Mouse (Mus musculus) fibroblast of lung, adult 2 months (primary cell): Measurements from ENCODE around the gene Nrbp1.

Experiments used
- DNase-seq: peaks from one replicate; pipeline ENCODE4 v3.0.0-alpha.2; 2011; ENCODE audit warnings: low read depth

Nrbp1 gene

DNA sequence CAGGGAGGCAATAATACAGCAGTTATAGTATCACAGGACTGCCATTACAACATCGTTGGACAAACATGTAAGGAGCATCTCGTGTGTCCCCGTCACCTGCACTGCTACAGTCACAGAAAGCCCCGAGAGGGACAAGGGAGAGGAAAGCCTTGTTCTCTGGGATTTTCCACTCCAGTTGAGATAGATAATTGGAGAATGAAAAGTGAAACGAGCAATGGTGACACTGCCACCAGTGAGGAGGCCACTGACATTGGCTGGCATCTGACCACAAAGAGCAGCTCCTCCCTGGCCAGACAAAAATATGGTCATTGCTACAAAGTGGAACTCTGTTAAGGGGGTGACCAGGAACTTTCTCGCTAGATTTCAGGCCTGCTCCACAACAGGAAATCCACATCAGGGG is 27.0 kb downstream of the Nrbp1 start:
- DNase-seq, result no peak

DNA sequence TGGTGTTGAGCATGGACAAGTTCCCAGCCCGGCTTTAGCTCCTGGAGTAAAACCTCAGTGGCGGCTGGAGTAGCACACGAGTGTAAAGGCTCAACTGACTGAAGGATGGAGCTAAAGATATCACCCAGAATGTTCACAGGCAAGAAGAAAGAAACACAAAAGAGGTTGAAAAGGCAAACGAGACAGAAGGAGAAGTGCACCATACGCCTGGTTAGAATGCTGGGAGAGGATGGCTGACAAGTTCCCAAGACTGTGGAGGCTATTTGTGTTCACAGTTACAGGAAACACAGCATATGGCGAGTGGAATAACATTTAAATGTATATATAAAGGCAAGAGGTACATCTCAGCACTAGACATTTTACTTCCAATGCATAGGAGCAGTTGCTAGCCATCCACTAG is 32.4 kb downstream of the Nrbp1 start:
- DNase-seq, result no peak

DNA sequence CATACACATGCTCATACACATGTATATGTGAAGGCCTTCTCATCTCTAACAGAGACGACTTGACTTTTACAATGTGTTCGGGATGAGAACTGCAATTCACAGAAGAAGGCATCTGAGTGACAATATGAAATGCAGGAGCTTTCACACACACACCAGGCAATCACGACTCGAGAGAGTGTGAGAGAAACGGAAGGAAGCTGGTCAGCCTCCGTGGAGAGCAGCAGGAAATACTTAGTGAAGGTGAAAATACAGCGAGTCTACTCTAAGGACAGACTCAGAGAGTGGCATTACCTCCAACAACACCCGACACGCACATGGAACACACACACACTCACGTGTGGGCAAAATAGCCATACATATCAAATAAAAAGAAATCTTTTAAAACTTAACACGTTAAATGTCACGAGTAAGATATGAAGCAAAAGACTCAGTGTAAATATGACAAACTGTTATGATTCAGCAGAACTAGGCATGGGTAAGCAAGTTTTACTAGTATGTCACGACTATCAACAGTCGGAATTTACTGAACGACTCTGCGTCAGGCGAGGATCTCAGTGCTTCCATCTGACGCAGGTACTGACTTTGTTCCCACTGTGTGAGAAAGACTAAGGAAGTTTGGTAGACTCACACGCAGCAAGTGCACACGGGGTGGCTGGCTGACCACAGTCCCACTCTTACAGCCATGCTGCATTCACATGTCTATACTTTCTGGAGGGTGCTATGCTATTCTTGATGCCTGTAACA is 38.8 kb downstream of the Nrbp1 start:
- no peak for DNase-seq

DNA sequence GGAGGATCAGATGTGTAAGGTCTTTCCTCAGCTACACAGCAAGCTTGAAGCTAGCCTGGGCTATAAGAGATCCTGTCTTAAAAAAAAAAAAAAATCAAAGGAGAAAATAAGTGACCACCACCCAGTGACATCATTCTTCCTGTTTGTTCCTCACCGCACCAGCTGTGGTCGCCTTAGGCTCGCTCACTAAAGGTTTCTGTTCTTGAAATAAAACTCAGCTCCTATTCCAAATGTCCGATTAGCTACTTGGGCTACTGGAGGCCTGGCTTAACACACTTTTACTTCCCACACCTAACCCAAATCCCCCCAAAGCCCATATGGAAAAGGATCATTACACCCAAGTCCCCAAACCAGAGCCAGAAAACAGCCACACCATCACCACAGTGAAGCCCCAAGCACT is 47.6 kb downstream of the Nrbp1 start:
- no peak for DNase-seq

DNA sequence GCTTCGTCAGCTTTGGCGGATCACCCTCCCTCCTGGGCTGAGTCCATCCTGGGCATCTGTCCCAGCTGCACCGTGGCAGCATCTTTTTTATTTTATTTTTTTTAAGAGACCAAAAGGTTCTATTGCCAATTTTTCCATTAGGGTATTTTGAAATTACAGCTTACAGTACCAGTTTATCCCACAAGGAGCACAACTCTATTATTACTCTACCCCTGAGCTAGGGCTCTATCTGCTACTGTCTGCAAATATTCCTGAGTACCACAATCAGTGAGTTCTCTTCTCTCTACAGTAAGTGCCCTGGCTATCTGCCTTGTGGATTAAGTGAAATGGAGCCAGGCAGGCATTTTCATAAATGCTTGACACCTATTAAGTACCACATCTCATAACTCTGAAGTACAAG is 48.0 kb downstream of the Nrbp1 start:
- no peak for DNase-seq

DNA sequence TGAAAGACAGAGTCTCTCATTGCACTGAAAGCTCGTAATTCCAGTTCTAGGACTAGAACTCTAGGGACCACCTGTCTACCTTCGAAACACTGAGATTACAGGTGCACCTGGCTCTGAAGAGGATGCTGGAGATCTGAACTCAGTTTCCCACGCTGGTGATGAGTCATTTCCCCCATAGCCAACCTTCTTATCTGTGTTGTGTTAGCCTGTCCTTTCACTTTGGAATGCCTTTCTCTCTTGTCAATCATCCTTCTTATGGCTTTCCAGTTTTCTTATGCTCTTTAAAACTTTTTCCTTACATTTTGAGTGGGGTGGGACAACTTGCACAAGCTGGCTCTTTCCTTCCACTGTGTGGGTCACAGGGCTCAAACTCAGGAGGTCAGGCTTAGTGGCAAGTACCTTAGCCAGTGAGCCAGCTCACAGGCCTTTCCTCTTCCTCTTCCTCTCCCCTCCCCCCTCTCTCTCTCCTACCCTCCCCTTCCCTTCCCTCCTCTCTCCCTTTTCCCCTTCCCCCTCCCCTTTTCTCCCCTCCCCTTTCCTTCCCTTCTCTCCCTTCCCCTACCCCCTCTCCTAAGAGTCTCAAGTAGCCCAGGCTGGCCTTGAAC is 49.1 kb downstream of the Nrbp1 start:
- no peak for DNase-seq

DNA sequence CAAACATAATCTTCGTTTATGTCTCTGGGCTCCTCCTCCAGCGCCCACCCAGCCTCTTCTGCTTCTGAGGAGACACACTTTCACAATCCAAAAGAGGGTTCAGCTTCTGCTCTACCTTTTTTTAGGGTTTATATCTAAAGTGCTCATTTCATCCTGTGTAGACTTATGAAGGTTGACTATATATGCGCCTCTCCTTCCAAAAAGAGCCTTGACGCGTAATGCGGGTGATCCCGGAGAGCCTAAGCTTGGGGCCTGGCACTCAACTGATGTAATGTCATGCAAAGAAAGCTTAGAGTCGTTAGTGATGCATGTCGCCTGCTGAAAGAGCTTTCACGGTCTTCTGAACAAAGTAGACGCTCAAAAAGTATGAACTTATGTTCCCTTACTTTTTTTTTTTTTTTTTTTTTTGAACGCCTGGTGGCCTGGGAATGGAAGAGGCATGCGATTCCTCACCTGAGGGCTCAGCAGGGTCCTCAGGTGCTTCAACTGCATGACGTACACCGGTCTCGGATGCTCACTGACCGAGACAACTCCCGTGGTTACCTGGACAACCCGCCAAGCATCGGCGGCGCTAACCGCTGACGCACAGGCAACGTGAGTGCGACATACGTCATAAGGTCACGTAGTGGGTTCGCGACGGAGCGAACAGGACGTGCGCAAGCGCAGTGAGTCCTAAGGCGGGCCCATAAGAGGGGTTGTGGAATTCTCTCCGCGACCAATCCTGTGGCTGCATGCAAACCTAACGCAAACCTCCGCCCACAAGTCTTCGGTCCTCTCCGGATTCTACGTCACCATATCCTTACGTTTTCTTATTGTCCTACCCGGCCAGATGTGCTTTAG is 50.1 kb downstream of the Nrbp1 start, which contains the start of gene Ift172:
Ift172 (minus strand) TSS at position 596 of the 840 bp plus-strand sequence.
- DNase-seq, result peak; percentile 97

DNA sequence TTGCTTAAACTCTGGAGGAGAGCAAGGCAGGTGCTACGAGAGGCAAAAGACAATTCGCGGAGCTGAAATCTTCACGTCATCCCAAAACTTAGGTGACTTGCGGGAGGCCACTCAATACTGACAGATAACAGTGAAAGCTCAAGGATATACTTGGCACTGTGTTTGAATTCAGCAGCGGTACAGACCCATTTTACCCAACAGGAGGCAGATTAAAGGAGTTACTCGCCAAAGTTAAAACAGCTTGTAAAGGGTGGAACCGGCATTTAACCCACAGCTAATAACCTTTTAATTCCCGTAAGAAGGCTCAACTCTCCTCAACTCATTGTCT is 50.7 kb downstream of the Nrbp1 start:
- DNase-seq, result no peak

DNA sequence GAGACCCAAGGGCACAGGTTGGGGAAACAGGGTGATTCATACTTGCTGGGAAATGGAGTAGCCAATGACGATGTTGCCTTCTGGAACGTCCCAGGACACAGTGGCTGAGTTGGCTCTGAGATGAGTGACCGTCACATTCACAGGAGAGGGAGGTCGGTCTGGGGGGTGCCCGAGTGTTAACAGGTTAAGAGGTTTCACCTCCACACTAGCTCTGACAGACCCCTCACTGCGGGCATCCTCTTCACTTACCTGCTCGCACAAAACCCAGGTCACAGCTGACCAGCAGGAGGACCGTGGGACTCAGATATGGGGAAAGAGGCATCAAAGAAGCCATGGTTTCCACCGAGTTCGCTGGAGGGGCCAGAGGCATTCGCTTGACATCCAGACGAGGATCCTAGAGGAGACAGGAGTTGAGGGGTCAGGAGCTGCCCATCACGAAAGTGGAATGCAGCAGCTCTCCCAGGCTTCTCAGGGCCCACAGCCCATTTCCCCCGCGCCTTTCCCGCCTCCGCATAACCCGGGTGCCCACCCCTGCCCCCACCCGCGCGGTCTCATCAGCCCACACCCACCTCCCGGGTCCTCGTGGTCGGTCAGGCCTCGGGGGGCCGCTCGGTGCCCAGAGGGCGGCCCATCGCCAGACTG is 54.4 kb downstream of the Nrbp1 start:
- no peak for DNase-seq

DNA sequence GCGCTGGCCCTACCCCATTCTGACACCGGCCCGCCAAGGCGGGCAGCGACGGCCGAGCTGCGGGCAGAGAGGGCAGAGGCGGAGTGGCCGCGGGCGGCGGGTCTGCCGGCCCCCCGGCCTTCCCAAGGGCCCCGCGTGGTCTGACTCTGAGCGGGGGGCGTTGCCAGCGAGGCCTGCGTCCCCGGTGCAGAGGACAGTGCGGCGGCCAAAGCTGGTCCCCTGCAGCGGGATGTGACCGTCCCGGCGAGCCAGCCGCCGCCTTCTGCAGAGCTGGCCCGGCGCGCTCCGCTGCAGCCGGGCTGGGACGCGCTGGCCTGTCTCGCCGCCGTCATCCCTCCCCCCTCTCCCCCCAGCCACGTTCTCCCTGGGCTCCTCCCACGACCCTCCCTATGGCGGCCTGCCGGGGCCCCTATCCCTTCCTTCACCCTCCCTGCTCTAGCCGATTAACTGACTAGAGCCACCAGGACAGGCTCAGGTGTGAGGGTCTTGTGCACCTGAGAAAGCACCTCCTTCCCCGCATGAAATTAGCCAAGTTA is 55.0 kb downstream of the Nrbp1 start, which contains the start of gene Fndc4:
Fndc4 (minus strand) TSS at position 475 of the 536 bp plus-strand sequence.
- no peak for DNase-seq

DNA sequence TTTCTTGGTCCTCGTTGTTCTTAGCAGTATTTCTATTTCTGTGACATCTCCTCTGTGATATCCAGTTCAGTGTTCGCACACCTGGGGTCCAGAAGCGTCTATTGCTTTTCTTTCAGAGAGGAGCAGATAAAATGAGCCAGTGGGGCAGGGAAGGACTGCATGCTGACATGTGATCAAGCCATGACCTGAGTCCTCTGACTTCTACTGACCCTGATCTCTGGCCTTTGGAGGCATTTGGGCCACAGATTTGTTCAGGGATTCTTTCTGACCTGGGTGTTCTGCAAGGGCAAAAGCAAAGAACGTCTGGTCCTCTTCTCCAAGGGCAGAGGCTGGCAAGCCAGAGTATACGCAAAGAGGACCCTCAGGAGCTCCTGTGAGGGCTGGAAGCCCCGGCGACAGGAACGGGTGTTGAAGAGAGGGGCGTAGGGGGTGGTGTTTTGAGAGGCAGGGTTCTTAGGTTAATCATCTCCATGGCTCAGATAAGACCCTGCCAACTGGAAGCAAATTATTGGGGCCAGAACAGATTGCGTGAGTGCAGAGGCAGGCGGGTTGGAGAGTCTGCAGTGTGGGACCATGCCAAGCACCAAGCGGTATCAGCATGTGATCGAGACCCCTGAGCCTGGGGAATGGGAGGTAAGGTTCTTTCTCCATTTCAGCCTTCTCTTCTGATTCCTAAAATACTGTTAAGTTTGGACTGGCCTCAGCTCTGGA is 56.5 kb downstream of the Nrbp1 start, which contains the start of gene Gckr:
Gckr (plus strand) TSS at position 397 of the 711 bp plus-strand sequence.
- no peak for DNase-seq

DNA sequence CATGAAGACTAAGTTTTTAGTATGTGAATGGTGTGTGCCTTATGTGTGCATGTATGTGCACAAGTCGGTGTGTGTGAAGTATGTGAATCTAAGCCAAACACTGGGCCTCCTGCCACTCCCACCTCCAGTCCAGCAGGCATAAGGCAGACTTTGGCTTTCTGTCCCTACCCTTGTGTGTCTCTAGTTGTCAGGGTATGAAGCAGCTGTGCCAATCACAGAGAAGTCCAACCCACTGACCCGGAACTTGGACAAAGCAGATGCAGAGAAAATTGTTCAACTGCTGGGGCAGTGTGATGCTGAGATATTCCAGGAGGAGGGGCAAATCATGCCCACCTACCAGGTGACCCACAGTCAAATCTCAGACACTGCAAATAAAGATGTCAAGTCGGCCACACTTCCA is 57.3 kb downstream of the Nrbp1 start:
- DNase-seq, result no peak

DNA sequence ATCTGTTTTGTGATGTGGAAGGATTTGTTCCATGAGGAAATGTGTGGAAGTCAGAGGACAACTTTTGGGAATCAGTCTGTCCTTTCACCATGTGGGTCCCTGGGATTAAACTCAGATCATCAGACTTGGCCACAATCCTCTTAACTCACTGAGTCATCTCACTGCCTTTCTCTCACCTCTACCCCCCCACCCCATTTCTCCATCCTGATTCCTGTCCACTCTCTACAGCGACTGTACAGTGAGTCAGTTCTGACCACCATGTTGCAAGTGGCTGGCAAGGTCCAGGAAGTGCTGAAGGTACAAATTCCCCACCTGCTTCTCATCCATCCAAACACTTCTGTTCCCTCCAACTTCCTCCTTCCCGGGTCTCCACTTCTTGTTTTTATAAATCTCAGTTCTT is 57.8 kb downstream of the Nrbp1 start:
- DNase-seq, result no peak
